Mouse (Mus musculus) bone marrow macrophage, adult 2 months (primary cell): ENCODE measurements around the gene Gm28042. TPM values are rescaled to one million over a fixed set of nuclear protein-coding genes. Genes with fewer than 3 reads are reported as not detected.

Source experiments
- H3K27ac ChIP-seq: 2 replicates; pipeline ENCODE4 v1.5.1; 2012; ENCODE audit warnings: low read depth, low read length; ENCODE audit not compliant: insufficient read depth
- H3K4me1 ChIP-seq: 2 replicates; pipeline ENCODE4 v1.6.1; 2012; ENCODE audit warnings: low read length; ENCODE audit not compliant: control insufficient read depth, insufficient read depth
- H3K4me3 ChIP-seq: 2 replicates; pipeline ENCODE4 v1.5.1; 2012; ENCODE audit warnings: mild to moderate bottlenecking, low read length, moderate library complexity; ENCODE audit not compliant: insufficient read depth
- CTCF ChIP-seq: IDR thresholded peaks from 2 replicates; pipeline ENCODE4 v1.5.1; 2012; ENCODE audit warnings: low read depth, mild to moderate bottlenecking, low read length, moderate library complexity
- POLR2A ChIP-seq: IDR thresholded peaks from 2 replicates; pipeline ENCODE4 v1.6.1; 2012; ENCODE audit warnings: mild to moderate bottlenecking, low read depth, low read length, borderline replicate concordance
- polyA plus RNA-seq: library from polyadenylated mRNA; stranded (reverse); fragments of >200 nt; gene quantifications from 2 replicates; pipeline ENCODE4 v1.2.4, GENCODE M21; 2012; ENCODE audit not compliant: missing spikeins, insufficient read depth, insufficient read length

Gene Gm28042
- polyA plus RNA-seq, 1 experiment, result 0.25 TPM

- Histone ChIP-seq H3K4me1 (peaks cover 36% of the 10 kb centered on the region), H3K4me3 (no peak overlapping the region), H3K27ac (no peak overlapping the region)
- no peak for TF ChIP-seq CTCF
- no peak for TF ChIP-seq POLR2A
Measured at GRCm38 (mm10) chr2:119994839-119995238, 32.5 kb upstream of the Gm28042 start.

GRCm38 (mm10) chr2:119995391-119996281, 31.7 kb upstream of the Gm28042 start:
- H3K4me1 ChIP-seq, result peaks cover 36% of the 10 kb centered on the region
- TF ChIP-seq CTCF, result no peak
- no peak for TF ChIP-seq POLR2A
- H3K4me3 ChIP-seq, result no peak overlapping the region
- H3K27ac ChIP-seq, result peak overlapping the region; percentile 56

DNA sequence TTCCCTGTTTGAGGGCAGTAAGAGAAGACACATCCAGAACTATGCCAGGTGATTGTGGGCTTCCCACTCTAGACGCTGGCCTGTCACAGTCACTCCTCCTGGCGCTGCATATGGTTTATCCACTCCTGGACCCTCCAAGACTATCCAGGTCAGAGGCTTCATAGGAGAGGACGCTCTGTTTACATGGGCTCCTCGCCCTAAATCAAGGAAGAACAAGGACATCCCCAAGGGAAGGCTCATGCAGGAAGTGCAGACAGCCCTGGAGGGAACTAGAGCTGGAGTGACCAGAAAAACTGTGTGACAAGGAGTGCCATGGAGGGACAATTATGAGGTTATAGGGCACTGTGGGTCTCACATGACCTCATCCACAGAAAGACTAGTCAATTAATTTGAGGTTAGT, 29.9 kb upstream of the Gm28042 start:
- H3K4me3 ChIP-seq, result no peak overlapping the region
- TF ChIP-seq CTCF, result no peak
- no peak for TF ChIP-seq POLR2A
- peaks cover 47% of the 10 kb centered on the region for H3K4me1 ChIP-seq
- H3K27ac ChIP-seq, result no peak overlapping the region

DNA sequence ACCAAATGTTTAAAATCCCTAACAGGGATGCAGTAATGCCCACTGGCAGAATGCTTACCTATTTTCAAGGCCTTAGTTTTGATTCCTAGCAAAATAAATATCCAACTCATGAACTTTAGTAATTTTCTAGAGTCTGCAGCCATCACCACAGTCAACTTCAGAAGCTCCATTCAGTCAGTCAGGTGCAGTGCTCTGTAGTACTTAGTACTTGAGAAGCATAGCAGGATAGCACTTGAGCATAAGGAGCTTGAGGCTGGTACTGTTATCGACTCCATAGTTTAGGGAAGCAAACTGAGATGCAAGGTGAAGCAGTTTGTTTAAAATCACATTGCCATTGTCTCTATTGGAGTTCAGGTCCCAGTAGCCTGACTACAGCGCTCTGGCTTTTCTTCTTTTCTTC, 27.6 kb upstream of the Gm28042 start:
- H3K4me1 ChIP-seq, result peaks cover 45% of the 10 kb centered on the region
- TF ChIP-seq POLR2A (no peak), CTCF (no peak)
- no peak overlapping the region for H3K27ac ChIP-seq
- no peak overlapping the region for H3K4me3 ChIP-seq

- Histone ChIP-seq H3K27ac (no peak overlapping the region), H3K4me1 (peaks cover 33% of the 10 kb centered on the region), H3K4me3 (no peak overlapping the region)
- no peak for TF ChIP-seq CTCF
Measured at GRCm38 (mm10) chr2:120000882-120001584, 26.3 kb upstream of the Gm28042 start.

DNA sequence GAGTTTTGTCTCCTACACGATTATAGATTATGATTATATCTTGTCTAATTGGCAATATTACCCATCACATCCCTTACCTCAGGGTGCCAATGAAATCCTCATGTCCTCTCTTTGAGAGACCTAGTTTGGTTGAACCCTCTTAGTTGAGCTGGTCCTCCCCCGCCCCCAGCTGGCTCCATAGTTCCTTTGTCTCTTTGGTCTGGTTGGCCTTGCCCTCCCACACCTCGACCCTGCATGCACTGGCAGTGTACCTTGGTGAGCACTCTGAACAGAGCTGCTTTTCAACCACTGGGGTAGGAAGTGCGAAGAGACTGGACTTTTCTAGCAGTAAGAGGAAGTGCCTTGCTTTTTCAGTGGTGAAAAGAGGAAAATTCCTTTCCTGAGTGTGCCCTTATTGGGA, 25.3 kb upstream of the Gm28042 start:
- no peak for TF ChIP-seq CTCF
- no peak for TF ChIP-seq POLR2A
- H3K27ac ChIP-seq, result peak overlapping the region; percentile 6; the same call in 1 of the 2 replicates
- no peak overlapping the region for H3K4me3 ChIP-seq
- peaks cover 29% of the 10 kb centered on the region for H3K4me1 ChIP-seq

GRCm38 (mm10) chr2:120003970-120004369, 23.3 kb upstream of the Gm28042 start:
- TF ChIP-seq POLR2A (no peak), CTCF (no peak)
- H3K4me1 ChIP-seq, result peaks cover 35% of the 10 kb centered on the region
- no peak overlapping the region for H3K4me3 ChIP-seq
- H3K27ac ChIP-seq, result no peak overlapping the region

GRCm38 (mm10) chr2:120006696-120007095, 20.6 kb upstream of the Gm28042 start:
- Histone ChIP-seq H3K4me3 (no peak overlapping the region), H3K4me1 (peaks cover 32% of the 10 kb centered on the region), H3K27ac (no peak overlapping the region)
- TF ChIP-seq POLR2A, result no peak
- TF ChIP-seq CTCF, result no peak

GRCm38 (mm10) chr2:120007680-120008210, 19.5 kb upstream of the Gm28042 start:
- no peak overlapping the region for H3K4me3 ChIP-seq
- H3K27ac ChIP-seq, result peak overlapping the region; percentile 30; the same call in 1 of the 2 replicates
- TF ChIP-seq CTCF (no peak), POLR2A (no peak)
- peaks cover 23% of the 10 kb centered on the region for H3K4me1 ChIP-seq

GRCm38 (mm10) chr2:120008672-120009071, 18.6 kb upstream of the Gm28042 start:
- TF ChIP-seq CTCF, result no peak
- no peak overlapping the region for H3K4me3 ChIP-seq
- H3K27ac ChIP-seq, result peak overlapping the region; percentile 21
- H3K4me1 ChIP-seq, result peaks cover 21% of the 10 kb centered on the region
